Mouse (Mus musculus): Measurements from ENCODE around the gene Hlcs. TPM values are rescaled to one million over a fixed set of nuclear protein-coding genes. Genes with fewer than 3 reads are reported as not detected.
A peak's percentile ranks its signal among the peaks of the same experiment; 100 is the strongest.

Gene Hlcs
- total and polyA plus RNA-seq, 2 experiments from 2014 or later = 5.8 to 6.8 TPM

DNA sequence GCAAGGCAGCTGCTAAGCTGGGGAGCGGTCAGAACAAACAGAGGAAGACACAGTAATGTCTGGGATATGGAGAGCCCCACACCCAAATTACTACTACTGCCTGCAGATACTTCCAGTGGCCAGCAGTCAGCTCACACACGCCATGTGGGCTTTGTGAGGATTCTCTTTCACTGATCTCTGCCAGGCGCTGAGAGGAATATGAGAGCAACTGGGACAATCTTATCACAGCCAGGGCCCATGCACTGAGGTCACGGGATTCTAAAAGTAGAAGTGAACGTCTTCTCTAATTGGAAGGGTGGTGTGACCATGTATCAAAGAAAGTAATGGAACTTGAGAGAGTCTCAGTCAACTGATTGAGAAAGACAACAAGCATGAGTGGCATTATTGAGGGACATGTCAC, 123.1 kb downstream of the Hlcs start:
- H3K4me3 ChIP-seq (ENCODE audit: low read depth, low read length) = no peak overlapping the region
- no peaks in the 10 kb centered on the region for H3K27me3 ChIP-seq (ENCODE audit: insufficient read depth, low read length)
- H3K4me2 ChIP-seq (ENCODE audit: low read depth) = no peak overlapping the region
- DNase-seq = no peak
- no peak for TF ChIP-seq CTCF (IDR thresholded peaks at IDR 0.05; ENCODE audit: low read depth)
- ATAC-seq = no peak
- 94% methylated on average over 5 of the region's 5 CpGs for WGBS
- no peak overlapping the region for H3K27ac ChIP-seq (ENCODE audit: low read depth, low read length)
- no peaks in the 10 kb centered on the region for H3K4me1 ChIP-seq (ENCODE audit: insufficient read depth)
- no peak overlapping the region for H3K9ac ChIP-seq
- H3K36me3 ChIP-seq (ENCODE audit: insufficient read depth) = no peaks in the 10 kb centered on the region
- no peaks in the 10 kb centered on the region for H3K9me3 ChIP-seq (ENCODE audit: low read length)

DNA sequence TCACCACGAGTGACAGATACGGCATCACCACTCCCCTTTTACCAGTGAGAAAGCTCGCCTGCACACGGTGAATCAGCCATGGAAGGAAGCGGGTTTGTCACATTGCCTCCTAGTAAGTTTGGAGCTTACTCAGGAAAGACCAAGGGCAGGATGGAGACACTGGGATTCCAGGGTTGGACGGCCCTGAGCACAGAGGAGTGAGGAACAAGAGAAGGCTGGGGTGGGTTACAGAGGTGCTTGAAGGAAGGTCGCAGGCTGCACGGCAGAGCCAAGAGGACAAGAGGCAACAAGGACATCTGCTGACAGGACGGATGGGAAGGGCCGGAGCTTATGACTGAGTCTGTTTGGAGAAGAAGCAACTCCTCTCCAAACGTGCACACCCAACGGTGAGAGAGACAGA, 126.8 kb downstream of the Hlcs start:
- Histone ChIP-seq H3K4me2 (ENCODE audit: low read depth) (no peak overlapping the region), H3K4me3 (ENCODE audit: low read depth, low read length) (no peak overlapping the region), H3K36me3 (ENCODE audit: insufficient read depth) (no peaks in the 10 kb centered on the region), H3K9me3 (ENCODE audit: low read length) (no peaks in the 10 kb centered on the region), H3K4me1 (ENCODE audit: insufficient read depth) (no peaks in the 10 kb centered on the region), H3K9ac (no peak overlapping the region), H3K27me3 (ENCODE audit: insufficient read depth, low read length) (no peaks in the 10 kb centered on the region), H3K27ac (ENCODE audit: low read depth, low read length) (no peak overlapping the region)
- no peak for ATAC-seq
- no peak for TF ChIP-seq CTCF (IDR thresholded peaks at IDR 0.05; ENCODE audit: low read depth)
- DNase-seq = no peak
- WGBS = 86% methylated on average over 12 of the region's 12 CpGs

DNA sequence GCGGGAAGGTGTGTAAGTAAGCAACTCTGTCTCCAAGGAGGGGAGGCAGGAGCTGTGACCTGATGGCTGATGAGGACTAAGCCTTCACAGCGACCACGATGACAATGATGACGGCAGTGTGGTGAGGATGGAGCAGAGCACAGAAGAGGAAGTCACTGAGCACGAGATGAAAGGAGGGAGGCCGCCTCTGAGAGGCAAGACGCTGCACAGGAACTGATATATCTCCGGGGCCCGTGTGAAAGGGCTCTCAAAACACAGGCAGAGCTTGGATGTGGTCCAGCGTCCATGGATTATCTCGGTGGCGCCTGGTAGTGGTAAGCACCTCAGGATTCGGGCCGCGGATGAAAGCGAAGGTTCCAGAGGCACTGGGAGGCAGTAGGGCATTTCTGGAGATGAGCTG, 127.9 kb downstream of the Hlcs start:
- no peak overlapping the region for H3K4me3 ChIP-seq (ENCODE audit: low read depth, low read length)
- no peak for TF ChIP-seq CTCF (IDR thresholded peaks at IDR 0.05; ENCODE audit: low read depth)
- no peaks in the 10 kb centered on the region; the same call in 1 of the 2 replicates for H3K4me1 ChIP-seq (ENCODE audit: insufficient read depth)
- DNase-seq (no peak), ATAC-seq (no peak)
- H3K9ac ChIP-seq = no peak overlapping the region
- H3K9me3 ChIP-seq (ENCODE audit: low read length) = no peaks in the 10 kb centered on the region
- no peak overlapping the region for H3K4me2 ChIP-seq (ENCODE audit: low read depth)
- H3K27ac ChIP-seq (ENCODE audit: low read depth, low read length) = no peak overlapping the region
- 61% methylated on average over 16 of the region's 16 CpGs for WGBS
- H3K36me3 ChIP-seq (ENCODE audit: insufficient read depth) = no peaks in the 10 kb centered on the region
- H3K27me3 ChIP-seq (ENCODE audit: insufficient read depth, low read length) = 0 out of 2 replicates have a peak, but pooled peaks cover 7% of the 10 kb centered on the region

DNA sequence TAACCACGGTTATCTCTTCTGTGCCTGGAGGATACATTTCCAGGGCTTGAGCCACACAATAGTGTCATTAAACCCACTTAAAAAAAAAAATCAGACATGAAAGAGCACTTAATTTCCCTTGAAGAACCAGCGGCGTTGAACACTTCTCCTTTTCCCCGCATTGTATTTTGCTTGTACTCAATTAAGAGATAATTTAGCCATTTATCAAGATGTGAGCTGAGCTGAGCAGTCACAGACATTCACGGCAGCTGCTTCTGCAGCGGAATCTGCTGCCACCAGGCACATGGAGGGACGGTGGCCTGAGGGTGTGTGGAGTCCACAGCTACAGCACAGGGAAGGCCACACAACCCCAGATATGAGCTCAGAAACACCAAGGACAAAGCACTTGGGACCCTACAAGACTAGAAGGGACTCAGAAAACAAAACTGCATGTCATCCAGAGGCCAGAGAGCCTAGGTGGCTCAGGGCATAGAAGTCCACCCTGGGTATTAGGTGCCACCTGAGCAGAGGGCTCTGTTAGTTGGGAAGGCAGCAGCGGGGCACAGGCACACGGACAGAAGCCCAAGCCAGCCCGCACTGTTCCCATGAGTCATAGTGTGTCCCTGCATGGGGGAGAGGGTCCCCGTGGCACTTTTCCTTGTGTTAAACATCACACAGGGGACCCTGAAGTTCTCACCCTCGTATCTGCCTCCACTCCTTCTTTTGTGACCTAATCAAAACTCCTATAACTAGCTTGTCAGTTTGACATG, 133.1 kb downstream of the Hlcs start:
- no peak overlapping the region for H3K27ac ChIP-seq (ENCODE audit: low read depth, low read length)

DNA sequence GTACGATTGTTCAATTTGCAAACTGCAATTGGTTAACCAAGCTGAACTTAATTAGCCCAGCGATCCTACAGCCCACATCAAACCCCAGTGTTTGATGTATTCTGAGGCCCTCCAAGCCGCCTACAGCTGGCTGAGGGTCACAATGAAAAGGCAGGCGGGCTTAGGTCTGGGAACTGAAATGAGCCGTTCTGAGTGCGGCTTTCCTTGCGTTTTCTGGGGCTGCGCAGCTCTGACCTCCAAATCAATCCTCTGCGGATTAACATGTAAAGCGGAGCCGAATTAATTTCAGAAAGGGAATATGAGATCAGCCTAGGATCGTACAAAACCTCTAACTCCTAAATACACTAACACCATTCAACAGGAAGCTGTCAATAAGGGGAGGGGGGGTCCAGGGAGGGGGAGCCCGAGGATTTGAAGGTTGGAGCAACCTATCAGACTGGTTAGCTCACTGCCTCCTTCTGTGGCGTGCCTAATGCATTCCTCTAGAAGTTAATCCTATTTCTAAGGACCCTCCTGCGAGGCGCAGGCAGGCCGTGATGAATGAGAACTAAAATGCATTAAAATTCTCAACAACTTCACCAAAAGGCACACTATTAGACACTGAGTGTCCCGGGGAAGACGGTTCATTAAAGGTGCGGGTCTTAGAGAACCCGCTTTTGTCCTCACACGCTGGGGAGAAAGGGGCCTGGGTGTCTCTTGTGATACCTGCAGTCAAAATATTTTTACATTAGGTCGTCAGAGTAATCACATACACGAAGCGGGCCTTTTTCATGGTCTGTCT, 133.8 kb downstream of the Hlcs start:
- Histone ChIP-seq H3K9me3 (ENCODE audit: low read length) (no peaks in the 10 kb centered on the region), H3K4me1 (ENCODE audit: insufficient read depth) (peaks cover 8% of the 10 kb centered on the region; the same call in 1 of the 2 replicates), H3K4me3 (ENCODE audit: low read depth, low read length) (no peak overlapping the region), H3K4me2 (ENCODE audit: low read depth) (no peak overlapping the region; the same call in 1 of the 2 replicates), H3K27me3 (ENCODE audit: insufficient read depth, low read length) (peaks cover 12% of the 10 kb centered on the region; the same call in 1 of the 2 replicates), H3K27ac (ENCODE audit: low read depth, low read length) (no peak overlapping the region), H3K9ac (no peak overlapping the region), H3K36me3 (ENCODE audit: insufficient read depth) (no peaks in the 10 kb centered on the region)
- peak; percentile 16; the same call in 1 of the 2 replicates for ATAC-seq
- peak; percentile 47 for DNase-seq
- WGBS = 13% methylated on average over 25 of the region's 25 CpGs
- TF ChIP-seq CTCF (IDR thresholded peaks at IDR 0.05; ENCODE audit: low read depth) = no peak

More for the DNA sequence above, 133.1 kb downstream of the Hlcs start:
- peaks cover 8% of the 10 kb centered on the region; the same call in 1 of the 2 replicates for H3K4me1 ChIP-seq (ENCODE audit: insufficient read depth)
- 27% methylated on average over 12 of the region's 12 CpGs for WGBS
- ATAC-seq = peak; percentile 36; the same call in 1 of the 2 replicates
- TF ChIP-seq CTCF (IDR thresholded peaks at IDR 0.05; ENCODE audit: low read depth) = no peak
- no peak overlapping the region for H3K9ac ChIP-seq
- H3K4me2 ChIP-seq (ENCODE audit: low read depth) = no peak overlapping the region
- H3K27me3 ChIP-seq (ENCODE audit: insufficient read depth, low read length) = peaks cover 12% of the 10 kb centered on the region; the same call in 1 of the 2 replicates
- DNase-seq = no peak
- no peak overlapping the region for H3K4me3 ChIP-seq (ENCODE audit: low read depth, low read length)
- H3K36me3 ChIP-seq (ENCODE audit: insufficient read depth) = no peaks in the 10 kb centered on the region
- no peaks in the 10 kb centered on the region for H3K9me3 ChIP-seq (ENCODE audit: low read length)

DNA sequence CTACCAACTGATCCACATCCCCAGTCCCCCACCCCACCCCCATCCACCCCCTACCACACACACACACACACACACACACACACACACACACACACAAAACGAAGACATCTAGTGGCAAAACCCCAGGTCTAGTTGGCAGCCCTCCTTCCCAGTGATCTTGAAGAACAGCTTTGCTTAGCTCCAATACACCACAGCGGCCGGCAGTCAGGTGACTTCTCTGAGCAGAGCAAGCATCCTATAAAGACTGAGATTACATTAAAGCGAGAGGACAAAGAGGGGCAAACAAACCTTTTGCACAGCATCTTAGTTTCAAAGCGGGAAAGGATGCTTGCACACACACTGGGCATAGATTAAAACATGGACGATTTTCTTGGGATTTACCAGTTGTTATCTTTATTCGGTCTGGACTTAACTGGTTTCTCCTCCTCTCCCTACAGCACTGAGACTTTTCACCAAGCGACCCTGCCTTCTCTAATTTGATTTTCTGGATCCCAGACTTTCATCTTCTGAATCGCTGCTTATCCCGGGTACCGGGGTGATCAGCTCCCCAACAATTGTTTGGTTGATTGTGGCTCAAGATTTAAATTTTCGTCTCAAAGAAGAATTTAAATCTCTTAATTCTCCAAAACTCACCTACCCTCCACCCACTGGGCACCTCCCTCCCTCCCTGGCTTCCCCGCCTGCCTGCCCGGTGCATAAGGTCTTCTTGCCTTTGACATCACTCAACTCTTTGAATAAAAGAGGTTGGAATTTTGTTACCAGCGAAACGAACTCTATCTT, 134.7 kb downstream of the Hlcs start:
- DNase-seq (peak; percentile 39), ATAC-seq (no peak)
- Histone ChIP-seq H3K4me2 (ENCODE audit: low read depth) (no peak overlapping the region), H3K9me3 (ENCODE audit: low read length) (no peaks in the 10 kb centered on the region), H3K4me1 (ENCODE audit: insufficient read depth) (peaks cover 8% of the 10 kb centered on the region; the same call in 1 of the 2 replicates), H3K9ac (no peak overlapping the region), H3K36me3 (ENCODE audit: insufficient read depth) (no peaks in the 10 kb centered on the region), H3K27ac (ENCODE audit: low read depth, low read length) (no peak overlapping the region), H3K27me3 (ENCODE audit: insufficient read depth, low read length) (peaks cover 12% of the 10 kb centered on the region; the same call in 1 of the 2 replicates), H3K4me3 (ENCODE audit: low read depth, low read length) (no peak overlapping the region)
- 17% methylated on average over 16 of the region's 16 CpGs for WGBS
- no peak for TF ChIP-seq CTCF (IDR thresholded peaks at IDR 0.05; ENCODE audit: low read depth)
